Mouse (Mus musculus) intestine, postnatal 0 days (tissue): ENCODE results near the gene P2rx7. TPM values are rescaled to one million over a fixed set of nuclear protein-coding genes. Genes with fewer than 3 reads are reported as not detected.
A peak's percentile ranks its signal among the peaks of the same experiment; 100 is the strongest.

Experiments
- ATAC-seq: fragments of 200-750 bp; cut with Nextera tagmentation; 2 replicates; pipeline ENCODE4 v1.8.0; 2017; ENCODE audit warnings: mild to moderate bottlenecking, moderate TSS enrichment, moderate library complexity
- H3K27ac ChIP-seq: fragments of 300-500 bp; sonication (generic); 2 replicates; pipeline ENCODE4 v1.5.1; 2014; ENCODE audit warnings: mild to moderate bottlenecking, low read depth, low read length, moderate library complexity
- H3K27me3 ChIP-seq: fragments of 300-500 bp; sonication (generic); replicated peaks from 2 replicates; pipeline ENCODE4 v1.6.1; 2014; ENCODE audit warnings: low read length, mixed read lengths; ENCODE audit not compliant: control insufficient read depth, insufficient read depth
- H3K36me3 ChIP-seq: fragments of 300-500 bp; sonication (generic); 2 replicates; pipeline ENCODE4 v1.6.1; 2014; ENCODE audit warnings: mild to moderate bottlenecking, moderate library complexity; ENCODE audit not compliant: control insufficient read depth, insufficient read depth
- H3K4me1 ChIP-seq: fragments of 300-500 bp; sonication (generic); replicated peaks from 2 replicates; pipeline ENCODE4 v1.6.1; 2014; ENCODE audit warnings: antibody characterized with exemption, low read length, mixed read lengths; ENCODE audit not compliant: control insufficient read depth, insufficient read depth
- H3K4me2 ChIP-seq: fragments of 300-500 bp; sonication (generic); replicated peaks from 2 replicates; pipeline ENCODE4 v1.6.1; 2014; ENCODE audit warnings: low read depth, mild to moderate bottlenecking, moderate library complexity
- H3K4me3 ChIP-seq: fragments of 300-500 bp; sonication (generic); 2 replicates; pipeline ENCODE4 v1.5.1; 2014; ENCODE audit warnings: low read depth, low read length
- H3K9ac ChIP-seq: fragments of 300-500 bp; sonication (generic); 2 replicates; pipeline ENCODE4 v1.6.1; 2014; ENCODE audit warnings: mild to moderate bottlenecking, low read depth, low read length
- H3K9me3 ChIP-seq: fragments of 300-500 bp; sonication (generic); 2 replicates; pipeline ENCODE4 v1.6.1; 2016; ENCODE audit warnings: mixed run types; ENCODE audit not compliant: control insufficient read depth
- CTCF ChIP-seq: sonication (generic); IDR thresholded peaks from 2 replicates; pipeline ENCODE4 v1.5.1; 2016; ENCODE audit warnings: low read depth, mild to moderate bottlenecking, control low read depth, antibody characterized with exemption, moderate library complexity
- WGBS: fragments of 180-500 bp; shearing (Covaris S2); extraction: QIAGEN DNeasy Blood & Tissue Kit; methylation state at CpG from one replicate; pipeline ENCODE4 v1.1.7; 2014; 5-methylcytosine and 5-hydroxymethylcytosine counted together
- polyA plus RNA-seq: library from polyadenylated mRNA; unstranded; fragments of >200 nt; fragmentation: Nextera tagmentation; extraction: Ambion mirVana; gene quantifications from 2 replicates; pipeline ENCODE4 v1.2.1, GENCODE M21; 2015

Gene P2rx7
- polyA plus RNA-seq, 1 experiment from 2014 or later, result 1.6 TPM

DNA sequence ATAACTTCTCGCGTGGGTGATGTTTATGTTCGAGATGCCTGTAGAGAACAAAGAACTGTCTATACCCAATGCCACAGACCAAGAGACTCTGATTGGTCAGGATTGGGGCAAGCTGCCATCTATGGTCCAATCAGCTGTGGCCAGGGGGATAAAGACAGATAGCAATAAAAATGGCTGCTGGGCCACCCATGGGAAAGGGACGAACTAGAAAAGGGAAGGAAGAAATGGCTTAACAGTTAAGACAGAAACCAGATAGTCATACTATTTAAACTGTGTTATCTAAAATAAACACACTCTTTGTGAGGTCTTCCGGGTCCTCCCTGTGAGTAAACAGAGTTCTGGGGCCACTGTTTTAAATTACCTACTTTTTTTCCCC, 57.1 kb downstream of the P2rx7 start:
- peak; percentile 50 for ATAC-seq
- WGBS, result 13% methylated on average over 5 of the region's 5 CpGs
- Histone ChIP-seq H3K9me3 (no peaks in the 10 kb centered on the region), H3K4me3 (no peak overlapping the region), H3K4me2 (no peak overlapping the region), H3K9ac (no peak overlapping the region), H3K27ac (no peak overlapping the region), H3K27me3 (no peaks in the 10 kb centered on the region), H3K36me3 (no peaks in the 10 kb centered on the region), H3K4me1 (0 out of 2 replicates have a peak, but pooled peaks cover 7% of the 10 kb centered on the region)
- no peak for TF ChIP-seq CTCF

DNA sequence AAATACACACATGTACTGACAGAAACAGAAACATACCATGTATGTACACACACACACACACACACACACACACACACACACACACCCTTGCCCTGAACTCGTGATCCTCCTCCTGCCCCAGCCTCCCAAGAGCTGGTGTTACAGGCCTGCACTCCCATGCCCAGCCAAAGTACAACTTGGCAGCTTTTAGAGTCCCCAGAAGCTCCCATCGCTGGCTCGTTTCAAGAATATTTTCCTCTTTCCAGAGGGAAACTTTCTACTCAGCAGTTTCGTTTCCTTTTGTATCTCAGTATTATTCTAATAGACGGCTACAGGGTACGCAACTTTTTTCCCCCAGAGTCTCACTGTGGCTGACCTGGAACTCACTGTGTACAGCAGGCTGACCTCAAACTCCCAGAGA, 58.4 kb downstream of the P2rx7 start:
- WGBS, result 59% methylated on average over 6 of the region's 6 CpGs
- H3K4me2 ChIP-seq, result no peak overlapping the region
- ATAC-seq, result no peak
- no peak for TF ChIP-seq CTCF
- peaks cover 11% of the 10 kb centered on the region; the same call in 1 of the 2 replicates for H3K4me1 ChIP-seq
- no peak overlapping the region for H3K27ac ChIP-seq
- no peaks in the 10 kb centered on the region for H3K27me3 ChIP-seq
- H3K36me3 ChIP-seq, result no peaks in the 10 kb centered on the region
- no peak overlapping the region for H3K9ac ChIP-seq
- H3K9me3 ChIP-seq, result no peaks in the 10 kb centered on the region
- H3K4me3 ChIP-seq, result no peak overlapping the region

DNA sequence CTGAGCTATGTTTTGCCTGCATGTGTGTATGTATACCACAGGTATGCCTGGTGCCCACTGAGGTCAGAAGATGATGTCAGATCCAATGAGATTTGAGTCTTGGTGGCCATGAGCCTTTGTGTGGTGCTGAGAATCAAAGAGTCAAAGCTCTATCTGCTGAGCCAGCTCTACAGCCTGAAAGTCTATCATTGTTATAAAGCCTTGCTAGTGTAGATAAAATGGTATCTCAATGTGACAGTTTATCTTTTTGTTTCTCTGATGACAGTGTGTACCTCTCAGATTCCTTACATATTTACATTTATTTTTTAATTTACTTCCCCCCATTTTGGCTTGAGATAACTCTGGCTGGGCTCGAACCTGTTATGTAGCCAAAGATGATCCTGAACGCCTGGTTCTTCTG, 59.9 kb downstream of the P2rx7 start:
- TF ChIP-seq CTCF, result no peak
- ATAC-seq, result no peak
- no peak overlapping the region for H3K4me2 ChIP-seq
- H3K27me3 ChIP-seq, result no peaks in the 10 kb centered on the region
- peaks cover 8% of the 10 kb centered on the region; the same call in 1 of the 2 replicates for H3K4me1 ChIP-seq
- no peaks in the 10 kb centered on the region for H3K36me3 ChIP-seq
- H3K4me3 ChIP-seq, result no peak overlapping the region
- no peak overlapping the region for H3K27ac ChIP-seq
- 83% methylated on average over 2 of the region's 2 CpGs for WGBS
- H3K9me3 ChIP-seq, result no peaks in the 10 kb centered on the region
- no peak overlapping the region for H3K9ac ChIP-seq

DNA sequence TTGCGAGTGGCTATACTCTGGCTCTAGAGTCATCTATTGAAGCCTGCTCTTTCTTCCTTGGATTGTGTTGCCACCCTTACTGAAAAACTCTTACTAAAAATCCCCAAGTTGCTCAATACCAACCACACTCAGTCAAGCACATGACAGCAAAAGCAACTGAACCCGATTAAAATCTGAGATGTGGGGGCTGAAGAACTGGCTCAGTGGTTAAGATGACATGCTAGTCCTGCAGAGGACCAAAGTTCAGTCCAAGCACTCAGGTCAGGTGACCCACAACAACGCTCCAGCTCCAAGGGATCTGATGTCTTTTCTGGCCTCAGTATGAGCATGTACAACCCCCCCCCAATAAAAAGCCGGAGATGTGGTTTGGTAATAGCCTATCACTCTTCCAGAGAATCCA, 60.9 kb downstream of the P2rx7 start:
- H3K27me3 ChIP-seq, result no peaks in the 10 kb centered on the region
- H3K4me1 ChIP-seq, result peaks cover 4% of the 10 kb centered on the region; the same call in 1 of the 2 replicates
- H3K4me2 ChIP-seq, result no peak overlapping the region
- no peak for ATAC-seq
- H3K4me3 ChIP-seq, result no peak overlapping the region
- H3K27ac ChIP-seq, result no peak overlapping the region
- WGBS, result 55% methylated on average over 4 of the region's 4 CpGs
- no peaks in the 10 kb centered on the region for H3K9me3 ChIP-seq
- TF ChIP-seq CTCF, result no peak
- H3K9ac ChIP-seq, result no peak overlapping the region
- no peaks in the 10 kb centered on the region for H3K36me3 ChIP-seq

DNA sequence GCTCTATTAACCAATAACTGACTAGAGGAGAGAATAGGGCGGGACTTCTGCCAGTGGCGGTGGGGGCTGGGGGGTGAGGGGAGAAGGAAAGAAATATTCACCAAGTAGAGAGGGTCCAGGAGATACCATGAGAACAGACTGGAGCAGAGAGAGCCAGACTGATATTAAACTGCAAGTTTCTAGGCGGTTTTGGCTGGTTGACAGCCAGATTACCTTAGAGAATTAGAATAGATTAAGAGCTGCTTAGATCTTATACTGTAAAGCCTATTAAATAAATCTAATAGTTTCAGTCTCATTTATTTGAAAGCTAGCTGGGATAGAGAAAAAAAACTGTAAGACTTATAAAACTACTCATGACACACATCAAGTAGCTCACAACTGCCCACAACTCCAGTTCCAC, 61.5 kb downstream of the P2rx7 start:
- no peaks in the 10 kb centered on the region for H3K27me3 ChIP-seq
- H3K4me2 ChIP-seq, result no peak overlapping the region
- peaks cover 4% of the 10 kb centered on the region; the same call in 1 of the 2 replicates for H3K4me1 ChIP-seq
- 80% methylated on average over 3 of the region's 3 CpGs for WGBS
- no peak overlapping the region for H3K4me3 ChIP-seq
- no peaks in the 10 kb centered on the region for H3K9me3 ChIP-seq
- H3K9ac ChIP-seq, result no peak overlapping the region
- no peak overlapping the region for H3K27ac ChIP-seq
- no peak for ATAC-seq
- no peaks in the 10 kb centered on the region for H3K36me3 ChIP-seq
- TF ChIP-seq CTCF, result no peak

DNA sequence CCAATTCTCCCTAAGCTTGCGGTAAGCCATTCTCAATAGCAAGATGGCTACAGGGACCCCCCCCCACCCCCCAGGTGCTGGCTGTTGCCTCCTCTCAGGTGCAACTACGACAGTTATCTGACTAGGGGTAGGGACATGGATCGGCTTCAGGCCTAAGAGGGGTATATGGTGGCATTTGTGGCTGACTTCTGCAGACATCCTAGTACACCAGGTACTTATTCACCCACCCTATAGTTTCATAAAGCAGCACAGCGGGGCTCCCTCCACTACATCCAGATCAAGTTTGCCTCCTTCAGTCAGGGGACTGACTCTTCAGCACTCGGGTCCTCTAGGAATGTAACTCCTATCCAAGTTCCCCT, 63.2 kb downstream of the P2rx7 start:
- TF ChIP-seq CTCF, result no peak
- H3K27me3 ChIP-seq, result no peaks in the 10 kb centered on the region
- peak overlapping the region; percentile 66 for H3K9ac ChIP-seq
- H3K9me3 ChIP-seq, result no peaks in the 10 kb centered on the region
- peak overlapping the region; percentile 83 for H3K4me2 ChIP-seq
- no peak for ATAC-seq
- peak overlapping the region; percentile 52 for H3K4me3 ChIP-seq
- 47% methylated on average over 5 of the region's 5 CpGs for WGBS
- H3K27ac ChIP-seq, result peak overlapping the region; percentile 83
- no peaks in the 10 kb centered on the region for H3K36me3 ChIP-seq
- peaks cover 4% of the 10 kb centered on the region; the same call in 1 of the 2 replicates for H3K4me1 ChIP-seq
